Mouse (Mus musculus) heart, adult 2 months (tissue): ENCODE data around the gene Serf1.

Experiments
- CTCF ChIP-seq: fragments of 200-600 bp; IDR thresholded peaks from 2 replicates; pipeline ENCODE4 v1.8.1; 2022; ENCODE audit warnings: antibody characterized with exemption, mild to moderate bottlenecking, moderate library complexity
- EP300 ChIP-seq: fragments of 200-500 bp; IDR thresholded peaks from 2 replicates; pipeline ENCODE4 v1.6.1; 2011; ENCODE audit warnings: low read depth, low read length, control low read depth; ENCODE audit not compliant: insufficient read depth
- POLR2A ChIP-seq: fragments of 200-500 bp; IDR thresholded peaks from 2 replicates; pipeline ENCODE4 v1.6.1; 2011; ENCODE audit warnings: mild to moderate bottlenecking, low read depth, low read length, control low read depth; ENCODE audit not compliant: insufficient read depth

DNA sequence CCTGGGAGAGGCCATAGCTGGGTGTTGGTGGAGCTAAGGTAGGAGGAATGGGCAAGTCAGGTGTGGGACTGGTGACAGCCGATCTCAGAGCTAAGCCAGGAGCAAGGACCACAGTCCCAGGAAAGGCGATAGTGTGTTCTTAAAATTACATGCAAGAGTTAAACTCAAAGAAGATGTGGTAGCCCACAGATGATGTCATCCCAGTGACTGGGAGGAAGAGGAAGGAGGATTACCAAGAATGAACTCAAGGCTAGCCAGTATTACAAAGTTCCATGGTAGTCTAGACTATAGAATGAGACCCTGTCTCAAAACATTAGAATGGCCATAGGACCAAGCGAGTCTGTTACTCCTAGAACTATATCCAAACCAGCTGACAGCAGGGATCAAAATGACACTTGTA, 48.8 kb downstream of the Serf1 start:
- TF ChIP-seq CTCF (no peak), POLR2A (no peak), EP300 (no peak)
